Mouse (Mus musculus) cerebellum, adult 2 months (tissue): ENCODE results near the gene Hira. TPM values are rescaled to one million over a fixed set of nuclear protein-coding genes. Genes with fewer than 3 reads are reported as not detected.

Experiments used
- DNase-seq, 2 experiments: peaks; one replicate each; pipeline ENCODE4 v3.0.0; 2021
- H3K27ac ChIP-seq: fragments of 200-500 bp; 2 replicates; pipeline ENCODE4 v1.5.1; 2012; ENCODE audit warnings: low read length, control low read depth, inconsistent platforms; ENCODE audit not compliant: insufficient read depth
- H3K27me3 ChIP-seq: fragments of 200-500 bp; 2 replicates; pipeline ENCODE4 v1.6.1; 2012; ENCODE audit warnings: inconsistent platforms, mild to moderate bottlenecking, low read length, moderate library complexity; ENCODE audit not compliant: control insufficient read depth, insufficient read depth
- H3K4me1 ChIP-seq: fragments of 200-500 bp; 2 replicates; pipeline ENCODE4 v1.6.1; 2011; ENCODE audit warnings: low read length; ENCODE audit not compliant: control insufficient read depth, insufficient read depth
- H3K4me3 ChIP-seq: fragments of 200-500 bp; replicated peaks from 2 replicates; pipeline ENCODE3; 2011; ENCODE audit warnings: mild to moderate bottlenecking, low read depth, low read length, control low read depth; ENCODE audit not compliant: insufficient read depth
- CTCF ChIP-seq: fragments of 200-500 bp; IDR thresholded peaks from 2 replicates; pipeline ENCODE4 v1.5.1; 2011; ENCODE audit warnings: low read depth, mild to moderate bottlenecking, control low read depth, low read length, moderate library complexity, borderline replicate concordance; ENCODE audit not compliant: insufficient read depth
- POLR2A ChIP-seq: fragments of 200-500 bp; IDR thresholded peaks from 2 replicates; pipeline ENCODE4 v1.6.1; 2011; ENCODE audit warnings: low read length, control low read depth, borderline replicate concordance; ENCODE audit not compliant: insufficient read depth
- WGBS: fragments of 180-500 bp; shearing (Covaris S2); methylation state at CpG from one replicate; pipeline ENCODE4 v1.1.7; 2018; 5-methylcytosine and 5-hydroxymethylcytosine counted together
- polyA plus RNA-seq: library from polyadenylated mRNA; depleted of rRNA; stranded (reverse); fragments of >200 nt; gene quantifications from 2 replicates; pipeline ENCODE4 v1.2.3, GENCODE M21; 2012; rRNA removed

Hira gene
- polyA plus RNA-seq: 64.4 and 64.7 TPM in 2 replicates

DNA sequence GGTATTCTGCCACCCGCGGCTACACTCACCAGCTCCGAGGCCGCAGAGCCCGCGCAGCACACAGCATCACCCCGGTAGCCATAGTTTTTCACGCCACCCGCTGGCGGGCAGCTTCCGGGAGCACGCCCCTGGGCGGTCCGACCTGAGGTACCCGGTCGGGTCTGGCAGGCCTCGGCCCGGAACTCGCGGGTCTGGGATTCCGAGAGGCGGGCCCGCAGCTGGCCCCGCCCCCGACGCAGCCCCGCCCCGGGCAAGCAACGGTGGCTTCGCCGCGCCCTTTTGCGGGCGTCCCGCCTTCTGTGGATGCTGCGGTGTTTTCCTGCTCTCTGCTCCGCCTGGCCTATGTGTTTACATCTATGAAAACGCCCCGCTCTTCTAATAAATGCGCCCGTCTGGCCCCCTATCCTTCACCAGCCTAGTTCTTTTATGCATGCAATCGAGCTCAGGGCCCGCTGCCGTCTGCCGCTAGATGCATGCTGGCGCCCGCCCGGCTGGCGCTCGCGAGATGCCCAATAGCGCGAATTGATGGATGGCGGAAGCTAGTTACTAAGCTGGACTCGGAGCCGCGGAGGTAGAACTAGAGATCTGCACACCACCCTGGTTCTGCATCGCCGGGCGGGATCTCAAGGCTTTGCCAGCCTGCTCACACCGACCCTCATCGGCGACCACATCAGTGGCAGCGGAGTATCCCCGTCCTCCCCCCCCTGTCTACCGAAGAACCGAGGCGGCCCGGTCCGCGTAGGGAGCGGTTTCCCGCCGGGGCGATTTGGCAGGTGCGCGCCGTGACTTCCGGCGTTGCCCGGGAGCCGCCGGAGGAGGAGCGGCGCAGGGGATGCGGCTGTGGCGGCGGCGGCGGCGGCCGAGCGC is at the start of gene Hira, which contains the start of gene Mrpl40:
Gene Hira (plus strand): TSS at position 596 of the 867 bp plus-strand sequence.
Gene Mrpl40 (minus strand): TSS at position 421 of the 867 bp plus-strand sequence.
- peak within 1 kb of the TSS; percentile 72 for H3K27ac ChIP-seq
- H3K4me1 ChIP-seq: no peaks in the 10 kb centered on the region
- H3K27me3 ChIP-seq: no peaks in the 10 kb centered on the region
- peak within 1 kb of the TSS; percentile 73 for H3K4me3 ChIP-seq
- TF ChIP-seq CTCF: no peak
- peak; percentile 73 for TF ChIP-seq POLR2A
- under 1% methylated on average over 83 of the region's 93 CpGs for WGBS
- peak; percentile 95 to 96 for DNase-seq

DNA sequence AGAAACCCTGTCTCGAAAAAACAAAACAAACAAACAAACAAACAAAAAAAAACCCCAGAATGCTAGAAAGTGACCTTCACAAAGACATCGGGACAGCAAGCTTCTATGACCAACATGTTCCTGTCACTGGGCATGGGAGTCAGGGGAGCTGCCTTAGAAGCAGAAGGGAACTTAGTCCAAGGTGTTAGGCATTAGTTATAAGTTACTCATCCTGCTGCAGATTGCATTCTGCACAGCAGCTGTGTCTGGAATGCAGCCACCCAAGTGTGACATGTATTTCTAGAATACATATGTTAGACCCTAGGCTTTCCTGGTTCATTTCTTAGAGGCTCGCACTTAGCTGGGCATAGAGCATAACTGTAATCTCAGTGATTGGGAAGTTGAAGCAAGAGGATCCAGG is 48.2 kb upstream of the Hira start:
- Histone ChIP-seq H3K4me3 (no peak overlapping the region), H3K27ac (no peak overlapping the region), H3K27me3 (no peaks in the 10 kb centered on the region), H3K4me1 (no peaks in the 10 kb centered on the region)
- no peak for DNase-seq
- 95% methylated on average over 3 of the region's 3 CpGs for WGBS
- TF ChIP-seq POLR2A (no peak), CTCF (no peak)

DNA sequence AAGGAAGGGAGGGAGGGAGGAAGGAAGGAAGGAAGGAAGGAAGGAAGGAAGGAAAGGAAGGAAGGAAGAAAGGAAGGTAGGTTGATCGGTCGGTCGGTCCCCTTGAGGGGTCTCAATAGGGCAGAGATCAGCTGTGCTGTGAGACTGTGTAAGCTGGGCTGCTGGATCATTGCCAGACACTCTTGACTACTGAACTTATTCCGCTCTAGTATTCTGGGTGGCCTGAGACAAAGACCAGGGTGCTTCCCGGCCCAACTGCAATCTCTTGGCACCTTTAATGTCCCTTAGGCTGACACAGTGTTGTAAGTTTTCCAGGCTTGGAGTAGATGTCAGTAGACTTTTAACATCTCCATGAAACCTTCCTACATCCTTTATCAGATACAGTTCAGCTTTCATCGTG is 47.7 kb upstream of the Hira start:
- Histone ChIP-seq H3K4me1 (no peaks in the 10 kb centered on the region), H3K4me3 (no peak overlapping the region), H3K27ac (no peak overlapping the region), H3K27me3 (no peaks in the 10 kb centered on the region)
- TF ChIP-seq POLR2A: no peak
- no peak for TF ChIP-seq CTCF
- no peak for DNase-seq
- 82% methylated on average over 6 of the region's 6 CpGs for WGBS

DNA sequence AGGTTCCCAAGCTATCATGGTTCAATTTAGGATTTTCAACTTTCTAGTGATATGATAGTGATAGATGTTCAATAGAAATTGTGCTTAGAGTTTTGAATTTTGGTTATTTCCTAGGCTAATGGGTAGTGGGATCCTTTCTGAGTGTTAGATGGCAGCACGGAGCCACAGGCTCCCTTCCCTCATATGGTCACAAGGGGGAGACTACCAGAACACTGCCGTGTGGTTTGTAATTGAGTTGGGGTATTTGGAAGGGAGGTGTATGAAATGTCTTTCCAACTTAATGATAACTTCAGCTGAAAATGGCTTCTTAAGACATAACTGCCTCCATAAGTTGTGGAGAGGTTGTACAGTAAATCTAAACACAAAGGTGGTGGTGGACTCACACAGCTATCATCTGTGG is 43.4 kb upstream of the Hira start:
- DNase-seq: no peak
- no peak for TF ChIP-seq POLR2A
- no peak for TF ChIP-seq CTCF
- no peak overlapping the region for H3K27ac ChIP-seq
- H3K4me3 ChIP-seq: no peak overlapping the region
- 53% methylated on average over 2 of the region's 2 CpGs for WGBS
- no peaks in the 10 kb centered on the region for H3K4me1 ChIP-seq
- no peaks in the 10 kb centered on the region for H3K27me3 ChIP-seq

DNA sequence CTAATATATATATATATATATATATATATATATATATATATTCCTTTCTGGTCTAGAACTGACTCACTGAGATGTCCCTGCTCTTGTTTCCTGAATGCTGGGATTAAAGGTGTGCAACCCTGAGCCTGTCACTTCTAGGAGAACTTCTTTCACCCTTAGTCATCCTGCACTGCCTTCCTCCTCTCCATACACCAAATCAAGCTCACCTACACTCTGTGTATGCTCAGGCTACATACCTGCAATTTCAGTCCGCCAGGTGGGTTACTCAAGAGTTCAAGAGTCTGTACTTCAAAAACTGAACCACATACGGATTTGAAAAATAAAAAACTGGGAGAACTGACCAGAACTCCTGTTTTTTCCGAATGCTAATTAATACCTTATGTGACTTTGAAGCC is 40.8 kb upstream of the Hira start:
- WGBS: 27% methylated on average over 3 of the region's 3 CpGs
- H3K27ac ChIP-seq: no peak overlapping the region

DNA sequence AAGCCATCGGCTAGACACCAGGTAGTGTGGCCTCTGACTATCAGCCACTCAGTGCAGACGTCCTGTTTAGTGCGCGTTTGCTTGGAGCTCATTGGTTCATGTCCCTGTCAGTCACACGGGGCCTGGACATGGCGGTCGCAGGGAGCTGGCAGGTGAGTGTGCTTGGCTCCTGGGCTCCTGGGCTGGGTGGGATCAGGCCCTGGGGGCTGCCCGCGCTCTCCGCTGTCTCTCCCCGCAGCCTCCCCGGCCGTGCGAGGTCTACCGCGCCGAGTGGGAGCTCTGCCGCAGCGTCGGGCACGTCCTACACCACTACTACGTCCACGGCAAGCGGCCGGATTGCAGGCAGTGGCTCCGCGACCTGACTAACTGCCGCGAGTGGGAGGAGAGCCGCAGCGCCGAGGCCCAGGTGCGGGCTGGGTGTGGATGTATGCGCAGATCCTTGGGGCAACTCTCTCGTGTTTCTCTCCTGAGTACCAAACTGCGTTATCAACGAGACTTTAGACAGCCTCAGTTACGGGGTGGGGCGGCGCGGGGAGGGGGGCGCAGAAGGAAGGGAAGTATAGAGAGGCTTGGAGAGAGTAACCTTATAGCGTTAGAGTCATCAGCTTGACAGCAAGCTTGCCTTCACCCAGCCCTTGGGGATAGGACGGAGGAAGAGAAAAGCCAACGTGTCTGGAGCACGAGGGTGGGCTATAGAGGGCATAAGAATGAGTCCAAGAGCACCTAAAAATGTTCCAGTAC is 40.2 kb upstream of the Hira start, which contains the start of the genes 2510002D24Rik and Gm28539:
Gene 2510002D24Rik (plus strand): TSS at position 111 of the 741 bp plus-strand sequence.
Gene Gm28539 (plus strand): TSS at position 117 of the 741 bp plus-strand sequence.
- TF ChIP-seq CTCF: no peak
- peak; percentile 92 for TF ChIP-seq POLR2A
- WGBS: under 1% methylated on average over 46 of the region's 46 CpGs
- peak; percentile 98 for DNase-seq

More for the DNA sequence above, 40.8 kb upstream of the Hira start:
- Histone ChIP-seq H3K27me3 (no peaks in the 10 kb centered on the region), H3K4me3 (peak overlapping the region; percentile 77), H3K4me1 (no peaks in the 10 kb centered on the region)
- no peak for DNase-seq
- TF ChIP-seq CTCF (no peak), POLR2A (no peak)

DNA sequence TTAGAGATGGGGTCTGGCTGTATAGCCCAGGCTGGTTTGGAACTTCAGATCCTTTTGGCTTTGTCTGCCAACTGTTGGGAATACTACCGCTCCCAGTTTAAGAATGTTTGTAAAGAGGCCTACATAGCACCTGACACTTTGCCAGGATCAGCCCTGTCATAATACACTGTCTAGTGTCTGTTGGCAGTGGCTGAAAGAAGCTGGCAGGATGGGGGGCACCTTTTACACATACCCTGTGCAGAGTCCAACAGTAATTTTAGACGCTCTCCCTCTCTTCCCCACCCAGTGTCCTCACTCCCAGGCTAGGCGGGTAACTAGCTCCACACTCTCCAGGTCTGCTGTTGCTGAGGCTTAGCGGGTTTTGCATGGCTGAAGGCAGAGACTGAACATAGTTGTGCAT is 38.5 kb upstream of the Hira start:
- H3K4me3 ChIP-seq: no peak overlapping the region
- H3K27ac ChIP-seq: no peak overlapping the region
- DNase-seq: no peak
- H3K27me3 ChIP-seq: no peaks in the 10 kb centered on the region
- TF ChIP-seq POLR2A: no peak
- no peak for TF ChIP-seq CTCF
- 88% methylated on average over 4 of the region's 4 CpGs for WGBS
- no peaks in the 10 kb centered on the region for H3K4me1 ChIP-seq

More for the DNA sequence above, 40.2 kb upstream of the Hira start, which contains the start of the genes 2510002D24Rik and Gm28539:
- no peaks in the 10 kb centered on the region for H3K4me1 ChIP-seq
- H3K27me3 ChIP-seq: no peaks in the 10 kb centered on the region
- H3K4me3 ChIP-seq: peak within 1 kb of the TSS; percentile 77
- peak within 1 kb of the TSS; percentile 69 for H3K27ac ChIP-seq
